Mouse (Mus musculus) ES-E14 (cell line): ENCODE measurements at regions not wholly inside any gene's neighbourhood (a gene's known extent, or its start where the extent isn't known, plus 50 kb on each side); places are given as distances from the start of the nearest gene placed in this dataset.
A peak's percentile ranks its signal among the peaks of the same experiment; 100 is the strongest.

Experiments used
- DNase-seq: peaks from one replicate; pipeline ENCODE4 v3.0.0-alpha.2; 2013; ENCODE audit warnings: low read depth, low spot score
- H3K27ac ChIP-seq: 2 replicates; pipeline ENCODE4 v1.5.1; 2012; ENCODE audit warnings: low read depth, mild to moderate bottlenecking, low read length, moderate library complexity, mixed read lengths; ENCODE audit not compliant: poor library complexity, insufficient read depth, severe bottlenecking
- H3K36me3 ChIP-seq: 2 replicates; pipeline ENCODE4 v1.6.1; 2012; ENCODE audit warnings: mild to moderate bottlenecking, low read length, moderate library complexity, mixed read lengths; ENCODE audit not compliant: control insufficient read depth, poor library complexity, insufficient read depth, severe bottlenecking
- H3K4me1 ChIP-seq, 2 experiments: fragments of 150-350 bp in 1 of 2; sonication (generic) in 1 of 2; 2 replicates each; pipeline ENCODE4 v1.6.1; 2012; ENCODE audit warnings: low read length in 2 of 2, mild to moderate bottlenecking in 1 of 2, mixed read lengths in 1 of 2; ENCODE audit not compliant: control insufficient read depth in 2 of 2, insufficient read depth in 2 of 2, poor library complexity in 1 of 2
- H3K4me3 ChIP-seq, 2 experiments: fragments of 150-350 bp in 1 of 2; sonication (generic) in 1 of 2; 2 replicates each; pipeline ENCODE4 v1.5.1; 2012; ENCODE audit warnings: low read length in 2 of 2, low read depth in 1 of 2, mild to moderate bottlenecking in 1 of 2, mixed read lengths in 1 of 2; ENCODE audit not compliant: insufficient read depth in 1 of 2, poor library complexity in 1 of 2, severe bottlenecking in 1 of 2
- H3K9ac ChIP-seq: 2 replicates; pipeline ENCODE4 v1.6.1; 2012; ENCODE audit warnings: low read depth, mild to moderate bottlenecking, low read length, mixed read lengths; ENCODE audit not compliant: poor library complexity, insufficient read depth, severe bottlenecking
- H3K9me3 ChIP-seq: fragments of 150-350 bp; sonication (generic); 2 replicates; pipeline ENCODE4 v1.6.1; 2012; ENCODE audit warnings: low read depth, mild to moderate bottlenecking, low read length; ENCODE audit not compliant: control insufficient read depth, insufficient read depth
- CHD2 ChIP-seq: IDR thresholded peaks from 2 replicates; pipeline ENCODE4 v1.6.1; 2014; ENCODE audit warnings: mild to moderate bottlenecking, low read depth, low read length, inconsistent platforms
- HCFC1 ChIP-seq: IDR thresholded peaks from 2 replicates; pipeline ENCODE4 v1.6.1; 2012; ENCODE audit warnings: low read length, inconsistent platforms, borderline replicate concordance; ENCODE audit not compliant: insufficient read depth
- MAFK ChIP-seq: IDR thresholded peaks from 2 replicates; pipeline ENCODE4 v1.6.1; 2014; ENCODE audit warnings: mild to moderate bottlenecking, low read depth, low read length, inconsistent platforms; ENCODE audit not compliant: insufficient read depth
- ZC3H11A ChIP-seq: IDR thresholded peaks from 2 replicates; pipeline ENCODE4 v1.6.1; 2012; ENCODE audit warnings: low read depth, mild to moderate bottlenecking, inconsistent platforms, low read length, borderline replicate concordance
- ZNF384 ChIP-seq: IDR thresholded peaks from 2 replicates; pipeline ENCODE4 v1.6.1; 2012; ENCODE audit warnings: low read depth, low read length, inconsistent platforms
- in situ Hi-C, 2 experiments: fragments of 600-800 bp; cut with MboI; formaldehyde crosslinking; loops; one replicate each; pipeline ENCODE4 v1.15.1; 2025; ENCODE audit warnings: low sequenced_read_pairs in 2 of 2, inconsistent platforms in 1 of 2; ENCODE audit not compliant: unreplicated experiment in 2 of 2

GRCm38 (mm10) chr13:59385824-59386223 is 199.2 kb downstream of the Agtpbp1 start:
- DNase-seq, result no peak
- no peaks in the 10 kb centered on the region for H3K9me3 ChIP-seq
- TF ChIP-seq ZNF384 (no peak), MAFK (no peak), CHD2 (no peak), ZC3H11A (no peak), HCFC1 (no peak)
- in situ Hi-C loops, result no loop called here
- no peak overlapping the region for H3K4me3 ChIP-seq
- H3K9ac ChIP-seq, result no peak overlapping the region
- H3K27ac ChIP-seq, result no peak overlapping the region
- H3K36me3 ChIP-seq, result no peaks in the 10 kb centered on the region
- no peaks in the 10 kb centered on the region for H3K4me1 ChIP-seq

GRCm38 (mm10) chr13:59370141-59370816 is 214.7 kb downstream of the Agtpbp1 start:
- Histone ChIP-seq H3K9me3 (no peaks in the 10 kb centered on the region), H3K27ac (no peak overlapping the region), H3K36me3 (no peaks in the 10 kb centered on the region), H3K4me1 (no peaks in the 10 kb centered on the region), H3K4me3 (no peak overlapping the region), H3K9ac (no peak overlapping the region)
- TF ChIP-seq HCFC1, result no peak
- TF ChIP-seq ZC3H11A, result no peak
- TF ChIP-seq MAFK, result no peak
- TF ChIP-seq ZNF384, result no peak
- in situ Hi-C loops, result loop anchor here in 1 of 2 experiments (25.0 kb wide), 1 partner anchor 733 kb away; no protein-coding TSS in a partner anchor
- DNase-seq, result no peak

- Histone ChIP-seq H3K9me3 (no peaks in the 10 kb centered on the region), H3K36me3 (no peaks in the 10 kb centered on the region), H3K9ac (no peak overlapping the region), H3K4me1 (no peaks in the 10 kb centered on the region), H3K27ac (no peak overlapping the region), H3K4me3 (no peak overlapping the region)
- TF ChIP-seq MAFK (no peak), CHD2 (no peak), HCFC1 (no peak), ZNF384 (no peak), ZC3H11A (no peak)
- in situ Hi-C loops, result loop anchor here in 1 of 2 experiments (25.0 kb wide), 1 partner anchor 731 kb away; no protein-coding TSS in a partner anchor
- no peak for DNase-seq
Measured at GRCm38 (mm10) chr13:59368550-59369449, 216.2 kb downstream of the Agtpbp1 start.

- no peaks in the 10 kb centered on the region for H3K4me1 ChIP-seq
- H3K9me3 ChIP-seq, result no peaks in the 10 kb centered on the region
- in situ Hi-C loops, result loop anchor here in 1 of 2 experiments (25.0 kb wide), 1 partner anchor 728 kb away; no protein-coding TSS in a partner anchor
- no peaks in the 10 kb centered on the region for H3K36me3 ChIP-seq
- peak; percentile 87 for DNase-seq
- H3K9ac ChIP-seq, result no peak overlapping the region
- H3K27ac ChIP-seq, result no peak overlapping the region
- no peak overlapping the region for H3K4me3 ChIP-seq
- no peak for TF ChIP-seq HCFC1
Measured at GRCm38 (mm10) chr13:59365460-59365859, 219.6 kb downstream of the Agtpbp1 start.
